Mouse (Mus musculus): ENCODE measurements around the gene Fignl2.

DNA sequence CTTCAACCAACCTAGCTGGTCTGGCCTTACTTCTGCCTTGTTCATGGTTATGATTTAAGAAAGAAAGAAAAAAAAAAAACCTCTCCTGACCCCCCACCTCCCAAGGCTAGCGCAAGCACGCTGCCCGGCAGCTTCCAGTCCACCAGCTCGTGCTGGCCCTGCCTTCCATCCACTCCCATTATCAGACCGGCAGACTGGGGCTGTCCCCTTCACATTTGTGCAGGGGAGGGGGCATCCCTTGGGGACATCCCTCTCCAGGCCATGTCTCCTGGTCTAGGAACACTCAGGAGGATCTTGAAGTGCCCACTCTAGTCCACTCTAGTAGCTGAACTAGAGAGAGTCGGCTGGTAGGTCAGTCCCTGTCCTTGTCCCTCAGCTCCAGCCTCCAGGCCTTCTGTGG, 33.8 kb downstream of the Fignl2 start:
- TF ChIP-seq CTCF (IDR thresholded peaks at IDR 0.05; ENCODE audit: low read depth, low read length) (no peak), GATA2 (IDR thresholded peaks at IDR 0.05; ENCODE audit: borderline replicate concordance, low read depth, low read length) (no peak), POLR2AphosphoS5 (IDR thresholded peaks at IDR 0.05; ENCODE audit: insufficient replicate concordance, low read depth, low read length) (no peak), GATA1 (IDR thresholded peaks at IDR 0.05; ENCODE audit: borderline replicate concordance, low read length) (no peak)

All from G1E (cell line).